Mouse (Mus musculus): Measurements from ENCODE around the gene Pkd2l1.
A peak's percentile ranks its signal among the peaks of the same experiment; 100 is the strongest.

The Pkd2l1 gene

DNA sequence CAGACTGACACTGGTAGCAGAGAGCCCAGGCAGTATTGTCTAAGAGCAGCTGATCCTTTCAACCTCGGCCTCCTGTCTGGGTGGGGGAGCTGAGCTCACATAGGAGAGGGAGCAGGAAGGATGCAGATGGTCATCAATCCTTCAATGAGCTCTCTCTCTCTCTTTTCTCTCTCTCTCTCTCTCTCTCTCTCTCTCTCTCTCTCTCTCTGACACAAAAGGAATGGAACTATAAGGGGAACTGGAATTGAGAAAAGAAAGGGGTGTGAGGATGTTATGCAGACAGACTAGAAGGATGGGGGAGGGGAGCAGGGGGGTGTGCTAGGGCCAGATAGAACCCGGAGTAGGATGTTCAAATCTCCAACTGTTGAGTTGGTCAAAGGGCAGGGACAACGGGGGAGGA lies at the start of gene Pkd2l1:
TSS of gene Pkd2l1 (minus strand) at position 101 of the 400 bp plus-strand sequence.
- DNase-seq (ENCODE audit: low spot score in 2 of 2), result no peak

DNA sequence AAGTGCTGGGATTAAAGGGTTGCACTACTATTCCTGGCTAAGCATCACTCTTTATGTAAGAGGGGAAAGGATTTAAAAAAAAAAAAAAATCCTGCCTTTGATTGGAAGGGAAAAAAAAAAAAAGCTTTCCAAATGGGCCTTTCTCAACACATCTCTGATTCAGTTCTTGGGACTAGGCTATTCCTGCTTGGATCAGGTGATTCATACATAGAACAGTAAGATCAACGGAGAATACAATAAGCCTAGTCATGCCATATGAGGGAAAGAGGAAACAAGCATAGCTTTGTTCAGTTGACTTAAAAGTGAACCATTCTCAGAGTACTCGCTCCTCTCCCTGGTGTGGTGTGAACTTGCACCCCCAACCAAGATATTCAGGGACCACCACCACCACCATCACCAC lies 46.7 kb upstream of the Pkd2l1 start:
- no peak for DNase-seq (ENCODE audit: low spot score in 2 of 2)

DNA sequence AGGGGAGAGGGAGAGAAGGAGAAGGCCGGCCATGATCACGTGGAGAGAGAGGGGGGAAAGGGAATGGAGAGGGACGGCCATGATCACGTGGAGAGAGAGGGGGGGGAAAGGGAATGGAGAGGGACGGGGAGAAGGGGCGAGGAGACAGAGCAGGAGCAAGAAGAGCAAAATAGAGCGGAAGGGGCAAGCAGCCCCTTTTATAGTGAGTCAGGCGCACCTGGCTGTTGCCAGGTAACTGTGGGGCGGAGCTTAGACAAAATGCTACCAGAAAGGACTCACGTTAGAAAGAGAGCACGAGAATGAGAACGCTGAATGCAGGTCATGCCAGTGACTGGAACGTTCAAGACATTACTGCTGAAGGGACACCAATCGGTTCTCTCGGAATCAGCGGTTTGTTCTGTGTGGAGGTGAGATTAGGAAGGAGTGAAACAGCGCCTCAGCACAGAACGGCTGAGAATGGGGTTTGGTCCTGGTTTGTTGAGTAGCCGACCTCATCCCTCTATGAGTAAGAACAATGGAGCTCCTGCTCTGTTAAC lies 45.3 kb upstream of the Pkd2l1 start:
- no peak for DNase-seq (ENCODE audit: low spot score in 2 of 2)

DNA sequence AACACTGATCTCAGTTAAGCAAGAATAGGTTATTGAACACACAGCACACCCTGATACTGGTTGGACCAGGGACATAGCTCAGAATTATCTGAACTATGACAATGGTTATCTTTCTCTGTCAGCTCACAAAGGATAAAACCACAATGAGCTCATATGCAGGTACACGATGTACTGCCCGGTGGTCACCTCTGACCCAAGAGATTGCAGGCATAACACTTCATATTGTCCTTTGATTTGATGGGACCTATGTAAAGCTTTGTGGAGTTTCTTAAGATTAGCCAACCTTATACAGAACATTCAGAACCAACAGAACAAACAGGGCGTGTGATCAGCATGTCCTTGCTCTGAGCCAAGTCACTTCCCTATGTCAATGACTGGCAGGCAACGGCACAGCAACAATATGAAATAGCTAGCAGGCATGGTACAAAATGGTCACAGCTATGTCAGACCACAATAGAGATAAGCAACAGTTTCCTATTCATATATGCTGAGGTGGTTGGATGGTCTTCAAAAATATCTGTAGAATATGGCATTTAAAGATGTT lies 39.4 kb upstream of the Pkd2l1 start:
- DNase-seq (ENCODE audit: low spot score in 2 of 2), result no peak

DNA sequence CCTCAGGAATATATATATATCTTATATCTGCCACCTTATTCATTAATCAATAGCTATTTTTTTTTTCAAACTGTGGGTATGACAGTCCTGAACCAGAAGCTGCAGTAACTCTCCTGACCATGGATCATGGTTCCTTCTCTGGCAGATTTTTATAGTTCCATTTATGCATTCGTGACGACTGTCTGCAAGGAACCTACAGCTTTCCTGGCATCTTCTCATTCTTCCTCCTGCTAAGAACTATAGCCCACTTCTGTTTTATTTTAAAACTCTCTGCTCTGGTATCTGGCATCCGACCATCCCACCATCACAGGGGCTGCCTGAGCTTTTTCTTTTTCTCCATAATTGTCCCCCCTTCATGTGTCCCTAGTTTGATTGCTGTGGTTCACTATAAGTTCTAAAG lies 38.0 kb upstream of the Pkd2l1 start:
- DNase-seq (ENCODE audit: low spot score in 2 of 2), result no peak

DNA sequence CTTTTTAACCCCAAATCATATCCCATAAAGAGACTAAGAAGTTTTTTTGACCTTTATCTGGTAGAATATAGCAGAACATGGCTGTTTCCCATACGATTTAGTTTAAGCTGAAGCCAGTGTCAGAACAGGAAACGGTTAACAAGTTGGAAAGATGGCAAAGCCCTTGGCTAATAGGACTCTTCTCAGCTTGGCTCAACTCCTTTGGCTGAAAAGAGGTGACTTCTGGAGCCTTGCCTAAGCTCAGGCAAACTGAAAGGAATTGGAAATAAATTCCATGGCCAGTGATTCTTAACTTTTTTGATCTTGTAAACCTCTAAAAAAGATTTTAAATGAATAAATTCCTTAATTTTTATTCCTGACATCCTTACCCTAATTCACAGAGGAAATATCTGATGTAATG lies 37.5 kb upstream of the Pkd2l1 start:
- DNase-seq (ENCODE audit: low spot score in 2 of 2), result no peak

DNA sequence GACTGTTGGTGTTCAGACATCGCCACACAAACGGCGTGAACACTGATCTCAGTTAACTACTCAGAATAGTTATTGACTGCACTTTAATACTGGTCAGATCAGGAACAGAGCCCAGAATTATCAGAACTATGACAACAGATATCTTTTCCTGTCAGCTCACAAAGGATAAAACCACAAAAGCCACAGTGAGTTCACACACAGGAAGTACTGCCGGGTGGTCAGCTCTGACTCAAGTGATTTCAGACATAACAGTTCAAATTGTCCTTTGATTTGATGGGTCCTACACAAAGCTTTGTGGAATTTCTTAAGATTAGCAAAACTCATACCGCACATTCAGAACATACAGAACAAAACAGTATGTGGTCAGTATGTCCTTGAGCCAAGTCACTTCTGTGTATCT lies 33.5 kb upstream of the Pkd2l1 start:
- DNase-seq (ENCODE audit: low spot score in 2 of 2), result no peak

DNA sequence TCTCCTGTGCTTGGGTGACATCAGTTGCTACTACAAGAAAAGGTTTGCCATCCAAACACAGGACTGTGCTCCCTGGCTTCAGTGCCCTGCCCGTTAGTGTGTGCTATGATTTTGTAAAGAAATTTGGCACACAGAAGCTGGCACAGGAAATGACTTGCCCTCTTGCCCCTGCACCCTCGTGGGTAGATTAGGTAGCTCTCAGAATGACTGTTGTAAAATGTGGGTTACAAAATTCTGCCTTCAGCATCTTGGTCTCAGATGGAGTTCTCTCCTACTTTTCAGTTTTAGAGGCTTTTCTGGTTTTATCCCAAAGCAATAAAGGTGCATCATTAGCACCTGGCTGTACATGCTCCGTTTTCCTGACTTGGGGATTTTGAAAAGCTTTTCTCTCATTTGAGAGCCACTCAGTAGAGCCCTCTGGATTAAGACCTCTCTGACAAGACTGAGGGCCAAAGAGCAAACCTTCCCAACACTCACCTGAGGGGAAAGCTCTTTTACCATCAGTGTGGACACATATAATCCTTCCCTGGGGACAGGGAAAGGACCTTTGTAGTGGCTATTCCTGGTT lies 25.8 kb upstream of the Pkd2l1 start:
- DNase-seq (ENCODE audit: low spot score in 2 of 2), result no peak

DNA sequence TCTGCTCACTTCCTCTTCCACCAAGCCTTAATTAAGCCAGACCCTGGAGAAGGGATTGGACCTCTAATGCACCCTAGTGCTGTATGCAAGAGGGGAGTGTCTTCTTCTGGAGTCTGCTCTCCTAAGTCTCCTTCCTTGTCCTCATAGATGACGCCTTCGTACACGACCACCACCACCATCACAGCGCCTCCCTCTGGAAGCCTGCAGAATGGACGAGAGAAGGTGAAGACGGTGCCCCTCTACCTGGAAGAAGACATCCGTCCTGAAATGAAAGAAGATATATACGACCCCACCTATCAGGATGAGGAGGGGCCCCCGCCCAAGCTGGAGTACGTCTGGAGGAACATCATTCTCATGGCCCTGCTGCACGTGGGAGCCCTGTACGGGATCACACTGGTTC lies 23.0 kb upstream of the Pkd2l1 start:
- no peak for DNase-seq (ENCODE audit: low spot score in 2 of 2)

DNA sequence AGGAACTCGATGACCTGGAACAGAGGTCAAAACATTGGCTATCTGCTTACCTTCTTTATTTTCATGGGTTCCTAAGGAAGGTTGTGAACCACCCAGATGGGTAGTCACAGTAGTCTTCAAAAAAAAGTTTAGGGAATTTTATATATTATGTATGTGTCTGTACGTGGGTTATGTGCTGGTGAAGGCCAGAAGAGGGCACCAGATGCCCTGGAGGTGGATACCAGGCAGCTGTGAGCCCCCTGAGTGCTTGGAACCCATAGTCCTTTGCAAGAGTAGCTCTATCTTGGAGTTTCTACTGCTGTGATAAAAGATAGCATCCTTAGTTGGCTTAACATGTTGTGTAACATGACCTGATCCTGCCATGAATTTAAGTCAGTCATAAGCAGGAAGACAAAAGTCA lies 14.8 kb upstream of the Pkd2l1 start:
- no peak for DNase-seq (ENCODE audit: low spot score in 2 of 2)

DNA sequence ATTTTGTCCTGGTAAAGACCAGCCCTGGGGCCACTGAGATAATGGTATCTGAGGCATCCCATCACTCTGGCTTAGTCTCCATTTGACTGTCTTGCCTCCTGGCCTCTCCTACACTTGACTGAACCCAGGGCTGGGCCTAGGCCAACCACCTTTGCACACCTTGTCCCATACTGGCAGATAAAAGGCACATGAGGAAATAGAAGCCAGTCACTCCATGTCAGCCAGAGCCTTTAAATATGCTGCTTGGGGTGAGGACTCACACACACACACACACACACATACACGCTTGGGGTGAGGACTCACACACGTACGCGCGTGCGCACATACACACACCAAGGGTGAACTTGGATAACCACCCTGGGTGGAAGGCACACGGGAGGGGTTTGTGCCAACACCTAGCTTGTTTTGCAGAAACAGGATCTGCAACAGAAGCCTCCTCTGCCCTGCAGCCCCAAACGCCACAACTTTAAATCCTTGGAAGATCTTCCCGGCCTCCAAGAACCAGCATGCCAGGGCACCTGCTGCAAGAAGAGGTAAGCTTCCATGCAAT lies 10.8 kb upstream of the Pkd2l1 start, which contains the start of gene Scd3:
TSS of gene Scd3 (plus strand) at position 255 of the 550 bp plus-strand sequence.
- DNase-seq (ENCODE audit: low spot score in 2 of 2), result no peak

DNA sequence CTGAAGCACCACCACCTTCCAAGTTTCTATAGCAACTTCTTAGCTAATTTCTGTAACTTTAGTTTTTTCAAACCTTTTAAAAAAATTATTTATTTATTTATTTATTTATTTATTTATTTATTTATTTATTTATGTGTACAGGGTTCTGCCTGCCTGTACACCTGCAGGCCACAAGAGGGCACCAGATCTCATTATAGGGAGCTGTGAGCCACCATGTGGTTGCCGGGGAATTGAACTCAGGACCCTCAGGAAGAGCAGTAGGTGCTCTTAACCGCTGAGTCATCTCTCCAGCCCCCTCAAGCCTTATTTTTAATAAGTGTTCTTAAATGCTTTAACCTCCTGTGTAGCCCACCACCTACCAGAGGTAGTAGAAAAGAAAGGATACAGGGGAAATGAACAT lies 6.7 kb upstream of the Pkd2l1 start:
- no peak for DNase-seq (ENCODE audit: low spot score in 2 of 2)

DNA sequence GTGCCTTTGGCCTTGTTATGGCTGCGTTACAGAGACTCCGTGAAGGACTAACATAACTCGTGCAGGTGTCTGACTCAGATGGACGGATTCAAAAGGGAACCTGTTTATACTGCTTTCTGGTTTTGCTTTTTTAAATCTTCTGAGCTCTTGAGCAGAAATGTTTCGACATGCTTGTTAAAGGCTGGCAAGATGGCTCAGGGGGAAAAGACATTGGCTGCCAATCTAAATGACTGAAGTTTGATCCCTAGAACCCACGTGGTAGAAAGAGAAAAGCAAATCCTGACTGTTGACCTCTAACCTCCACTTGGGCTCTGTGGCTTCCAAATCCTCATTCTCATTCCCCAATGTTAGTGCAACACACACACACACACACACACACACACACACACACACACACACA lies 6.3 kb upstream of the Pkd2l1 start:
- DNase-seq (ENCODE audit: low spot score in 2 of 2), result no peak

DNA sequence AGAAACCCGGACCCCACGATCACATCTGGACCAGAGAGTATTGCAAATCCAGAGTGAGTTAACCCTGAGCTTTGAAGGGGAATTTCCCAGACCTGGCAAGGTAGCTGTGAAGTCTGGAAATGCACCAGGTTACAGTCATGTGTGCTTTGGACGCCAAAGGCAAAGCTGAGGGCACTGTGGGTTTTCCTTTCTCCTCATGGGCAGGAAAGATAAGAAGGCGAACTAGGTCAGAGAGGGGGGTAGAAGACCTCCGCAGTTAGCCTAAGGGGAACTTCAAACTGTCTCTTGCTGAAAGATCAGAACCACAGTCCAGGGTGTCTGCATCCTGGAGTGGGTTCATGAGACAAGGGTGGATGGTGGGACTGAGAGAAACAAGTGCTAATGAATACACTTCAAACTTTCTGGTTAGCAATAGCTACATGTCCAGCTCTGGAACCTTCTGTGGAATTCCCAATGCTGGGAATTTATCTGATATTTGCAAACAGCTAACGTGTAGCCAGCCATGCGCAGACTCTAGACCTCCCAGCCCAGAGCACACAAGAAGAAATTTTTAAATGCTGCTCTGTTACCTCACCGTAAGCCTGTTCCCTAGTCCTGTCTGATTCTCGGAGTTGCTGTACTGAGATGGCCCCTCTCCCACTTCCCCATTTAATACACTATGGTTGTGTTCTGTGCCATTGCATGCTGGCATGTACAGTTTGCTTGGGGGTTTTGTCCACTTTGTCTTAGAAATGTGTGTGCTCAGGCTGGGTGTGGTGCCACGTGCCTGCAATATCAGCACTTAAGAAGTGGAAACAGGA lies 5.0 kb upstream of the Pkd2l1 start:
- DNase-seq (ENCODE audit: low spot score in 2 of 2), result no peak

DNA sequence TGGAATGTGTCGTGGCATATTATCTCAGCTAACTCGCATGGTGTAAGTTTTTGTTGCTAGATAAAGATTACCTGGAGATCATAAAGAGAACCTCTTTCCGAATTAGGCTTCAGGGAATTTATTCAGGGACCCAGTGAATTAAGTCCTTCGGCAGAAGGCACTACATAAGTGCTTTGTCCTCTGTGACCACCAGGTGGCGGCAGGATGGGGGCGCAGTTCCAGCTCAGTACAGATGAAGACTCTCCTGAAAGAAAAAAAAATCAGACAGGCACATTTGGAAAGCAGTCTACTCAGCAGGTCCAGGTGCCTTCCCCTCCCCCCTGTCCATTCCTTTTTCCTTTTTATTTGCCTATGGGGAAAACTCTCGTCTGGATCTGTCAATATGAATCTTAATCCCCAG lies 2.9 kb upstream of the Pkd2l1 start:
- peak; percentile 57 to 66 for DNase-seq (ENCODE audit: low spot score in 2 of 2)

DNA sequence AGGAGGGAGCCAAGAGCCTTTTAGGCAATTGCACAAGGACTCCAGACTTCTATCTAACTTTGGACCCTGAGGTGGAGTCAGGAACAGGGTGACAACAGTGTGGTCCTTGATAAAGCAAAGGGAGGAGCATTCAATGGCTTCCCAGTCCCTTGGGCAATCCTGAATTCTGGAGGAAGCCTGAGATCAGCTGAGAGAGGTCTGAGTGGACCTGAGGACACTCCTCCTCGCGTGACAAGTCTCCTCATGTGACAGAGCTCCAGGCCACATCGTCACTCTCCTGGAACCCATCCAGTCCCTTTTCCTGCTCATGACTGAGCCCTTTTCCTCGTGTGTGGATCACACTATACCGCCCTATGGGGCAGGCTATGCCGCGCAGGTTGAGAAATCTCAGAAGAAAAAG lies 1.7 kb upstream of the Pkd2l1 start:
- DNase-seq (ENCODE audit: low spot score in 2 of 2), result no peak

DNA sequence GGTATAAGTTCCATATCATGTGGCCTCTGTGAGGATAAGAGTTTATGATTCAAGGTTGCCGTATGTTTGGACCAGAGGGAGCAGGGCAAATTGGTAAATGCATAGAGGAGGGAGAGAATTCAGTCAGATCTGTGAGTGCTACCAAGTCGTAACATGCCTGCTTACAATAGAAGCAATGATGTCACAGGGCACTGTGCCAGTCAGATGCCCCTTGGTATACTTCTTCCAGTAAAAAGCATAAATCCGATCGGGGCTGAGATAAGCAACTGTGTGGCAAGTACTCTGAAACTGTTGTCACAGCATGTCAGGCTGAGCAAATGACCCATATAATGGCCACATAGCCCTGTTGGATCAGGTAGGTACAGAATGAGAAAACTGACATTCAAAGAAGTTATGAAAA lies 3.2 kb downstream of the Pkd2l1 start:
- DNase-seq (ENCODE audit: low spot score in 2 of 2), result no peak

DNA sequence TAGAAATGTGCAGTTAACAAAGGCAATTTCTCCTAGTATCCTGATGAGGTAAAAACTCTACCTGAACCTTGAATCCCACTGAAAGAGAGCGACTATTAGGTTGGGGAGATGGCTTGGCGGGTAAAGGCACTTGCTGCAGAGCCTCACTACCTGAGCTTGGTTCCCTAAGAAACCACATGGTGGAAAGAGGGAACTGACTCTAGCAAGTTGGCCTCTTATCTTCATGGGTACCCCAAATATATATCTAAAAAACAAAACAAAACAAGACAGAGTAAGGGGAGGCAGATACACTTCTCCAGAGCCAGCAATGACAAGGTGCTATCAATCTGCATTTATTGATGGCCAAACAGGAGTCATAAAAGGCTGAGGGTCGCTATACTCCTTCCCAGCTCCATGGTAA lies 8.3 kb downstream of the Pkd2l1 start:
- DNase-seq (ENCODE audit: low spot score in 2 of 2), result no peak

DNA sequence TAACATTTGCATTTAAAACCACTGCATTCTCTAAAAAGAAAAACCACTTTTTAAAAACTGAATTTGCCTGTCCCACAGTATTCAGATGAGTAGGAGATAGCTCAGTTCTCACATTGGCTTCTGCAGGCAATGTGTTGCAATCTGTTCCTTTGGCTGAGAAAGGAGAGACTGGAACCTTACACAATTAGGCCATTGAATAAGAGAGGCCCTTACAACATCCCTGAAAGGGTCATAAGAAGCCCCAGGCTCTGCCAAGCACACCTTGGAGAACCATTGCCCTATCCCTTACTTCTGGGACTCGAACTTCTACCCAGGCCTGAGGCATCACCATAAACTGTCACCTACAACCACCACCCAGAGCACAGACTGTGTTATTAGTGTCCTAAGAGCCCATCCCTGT lies 11.7 kb downstream of the Pkd2l1 start:
- no peak for DNase-seq (ENCODE audit: low spot score in 2 of 2)

DNA sequence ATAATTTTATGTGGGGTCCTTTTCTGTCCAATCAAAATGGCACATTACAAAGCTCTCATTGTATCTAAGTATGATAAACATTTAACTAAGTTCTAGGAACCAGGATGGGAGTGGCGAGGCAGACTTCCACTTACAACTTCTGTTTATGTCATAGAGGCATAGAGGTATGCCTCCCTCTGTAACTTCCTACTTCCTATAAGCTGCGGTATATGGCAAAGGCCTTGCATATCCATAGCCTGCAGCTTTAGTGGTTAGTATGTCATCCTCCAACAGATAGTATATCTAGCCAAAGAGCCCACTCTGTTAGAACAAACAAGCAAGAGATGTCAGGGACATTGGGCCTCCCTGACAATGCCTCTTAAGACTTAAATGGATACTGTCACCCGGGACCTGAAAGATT lies 15.5 kb downstream of the Pkd2l1 start:
- DNase-seq (ENCODE audit: low spot score in 2 of 2), result no peak

DNA sequence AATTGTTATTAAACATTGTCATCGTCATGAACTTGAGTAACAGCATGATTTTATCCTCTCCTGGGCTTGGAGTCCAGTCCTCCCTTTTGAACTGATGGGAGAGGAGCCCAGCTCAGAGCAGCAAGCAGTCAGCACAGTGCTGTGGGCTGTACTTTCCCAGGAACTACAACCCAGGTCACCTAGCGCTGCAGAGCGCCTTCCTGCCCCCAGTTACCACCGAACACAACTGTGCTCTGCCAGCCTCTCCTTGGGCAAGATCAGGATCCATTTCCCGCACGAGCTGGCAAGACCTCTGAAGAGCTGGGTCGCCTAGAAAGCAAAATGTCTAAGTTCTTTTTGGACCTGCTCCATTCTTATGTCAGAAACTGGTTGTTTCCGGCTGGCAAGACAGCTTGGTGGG lies 17.4 kb downstream of the Pkd2l1 start:
- no peak for DNase-seq (ENCODE audit: low spot score in 2 of 2)

DNA sequence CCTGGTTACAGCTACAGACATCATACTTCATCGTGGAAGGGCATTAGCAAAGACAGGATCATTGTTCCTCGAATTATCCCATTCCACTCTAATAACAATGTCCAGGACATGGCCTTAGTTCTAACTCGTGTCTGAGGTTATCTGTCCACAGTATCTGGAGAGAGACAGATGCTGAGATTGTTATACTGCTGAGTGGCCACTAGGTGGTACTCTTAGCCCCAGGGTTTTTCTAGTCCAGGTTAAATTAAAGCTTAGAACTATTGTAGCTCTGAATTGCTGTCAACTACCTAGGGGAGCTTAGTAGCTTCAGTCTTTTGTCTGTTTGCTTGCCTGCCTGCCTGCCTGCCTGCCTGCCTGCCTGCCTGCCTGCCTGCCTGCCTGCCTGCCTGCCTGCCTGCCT lies 30.7 kb downstream of the Pkd2l1 start:
- no peak for DNase-seq (ENCODE audit: low spot score in 2 of 2)

DNA sequence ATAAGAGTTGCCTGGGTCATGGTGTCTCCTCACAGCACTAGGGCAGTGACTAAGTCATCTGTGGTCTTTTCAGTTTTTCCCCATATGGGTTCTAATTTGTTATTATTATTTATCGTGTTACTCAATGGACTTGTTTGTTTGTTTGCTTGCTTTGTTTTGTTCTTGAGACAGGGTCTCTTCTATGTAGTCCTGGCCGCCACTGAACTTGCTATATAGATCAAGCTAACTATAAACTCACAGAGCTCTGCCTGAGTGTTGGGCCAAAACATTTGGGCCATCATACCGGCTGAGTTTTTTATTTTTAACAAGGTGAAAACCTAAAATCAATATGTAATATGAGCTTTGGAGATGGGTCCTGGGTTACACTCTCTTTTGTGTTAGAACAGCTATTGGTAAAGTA lies 32.9 kb downstream of the Pkd2l1 start:
- no peak for DNase-seq (ENCODE audit: low spot score in 2 of 2)

Measured in frontal cortex, postnatal 25 days (tissue).